Mouse (Mus musculus) E14TG2a.4 (cell line): ENCODE data around the gene Mup4.

Source experiments
- H3K27me3 ChIP-seq: 2 replicates; pipeline ENCODE4 v1.6.1; 2014; ENCODE audit warnings: low read length, control low read depth; ENCODE audit not compliant: insufficient read depth
- H3K36me3 ChIP-seq: 2 replicates; pipeline ENCODE4 v1.6.1; 2014; ENCODE audit warnings: low read length, control low read depth; ENCODE audit not compliant: insufficient read depth
- H3K4me1 ChIP-seq: replicated peaks from 2 replicates; pipeline ENCODE4 v1.6.1; 2014; ENCODE audit warnings: low read depth, low read length, control low read depth
- H3K4me3 ChIP-seq: replicated peaks from 2 replicates; pipeline ENCODE4 v1.5.1; 2014; ENCODE audit warnings: mild to moderate bottlenecking, low read length
- H3K9me3 ChIP-seq: 2 replicates; pipeline ENCODE4 v1.6.1; 2014; ENCODE audit warnings: low read length, control low read depth
- CTCF ChIP-seq: conservative IDR thresholded peaks from 2 replicates; pipeline ENCODE4 v1.5.1; 2014; ENCODE audit warnings: low read length
- NANOG ChIP-seq: IDR thresholded peaks from 2 replicates; pipeline ENCODE4 v1.6.1; 2014; ENCODE audit warnings: borderline replicate concordance, low read length, mixed read lengths
- POU5F1 ChIP-seq: IDR thresholded peaks from 2 replicates; pipeline ENCODE4 v1.6.1; 2014; ENCODE audit warnings: low read length, borderline replicate concordance

Gene Mup4

DNA sequence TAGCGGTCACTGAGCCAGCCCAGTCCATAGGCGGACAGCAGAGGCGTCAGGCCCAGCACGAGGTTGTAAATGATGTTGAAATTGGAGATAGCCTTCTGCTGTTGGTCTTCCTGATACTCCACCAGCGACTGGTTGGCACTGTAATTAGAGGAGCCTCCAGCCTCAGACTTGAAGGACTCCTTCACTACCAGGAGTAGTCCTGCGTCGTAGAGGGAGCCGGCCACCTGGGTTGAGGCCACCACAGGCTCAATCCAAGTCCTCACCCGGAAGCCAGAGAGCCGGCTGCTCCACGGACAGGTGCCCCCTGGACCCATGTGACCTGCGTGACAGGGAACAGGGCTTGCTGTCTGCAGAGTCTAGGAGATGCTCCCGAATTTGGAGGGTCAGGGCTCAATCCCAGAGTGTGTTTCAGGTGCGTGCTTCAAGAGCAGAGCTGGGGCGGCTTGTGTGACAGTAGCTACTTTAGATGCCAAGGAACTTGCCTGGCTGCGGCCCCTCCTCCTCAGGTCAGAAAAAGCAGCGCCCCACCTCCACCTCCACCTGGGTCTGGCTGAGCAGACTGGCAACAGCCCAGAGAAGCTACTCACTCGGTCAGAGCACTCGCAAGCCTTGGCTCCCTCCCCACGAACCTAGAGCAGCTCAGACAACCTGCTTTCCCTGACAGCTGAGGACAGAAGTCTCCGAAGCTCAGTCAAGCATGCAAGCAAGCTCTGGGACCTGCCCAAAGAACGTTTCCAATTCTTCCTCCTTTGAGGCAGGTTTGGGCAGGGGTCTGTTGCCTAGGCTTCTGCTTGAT lies 45.7 kb downstream of the Mup4 start, which contains the start of gene Slc46a2:
Gene Slc46a2, minus strand, starts transcription at position 449 of the 796 bp plus-strand sequence.
- peak within 1 kb of the TSS; percentile 71 for H3K4me3 ChIP-seq
- H3K9me3 ChIP-seq: no peaks in the 10 kb centered on the region
- H3K4me1 ChIP-seq: peaks cover 30% of the 10 kb centered on the region
- TF ChIP-seq POU5F1 (no peak), CTCF (no peak), NANOG (no peak)
- H3K36me3 ChIP-seq: no peaks in the 10 kb centered on the region
- H3K27me3 ChIP-seq: peaks cover 40% of the 10 kb centered on the region

DNA sequence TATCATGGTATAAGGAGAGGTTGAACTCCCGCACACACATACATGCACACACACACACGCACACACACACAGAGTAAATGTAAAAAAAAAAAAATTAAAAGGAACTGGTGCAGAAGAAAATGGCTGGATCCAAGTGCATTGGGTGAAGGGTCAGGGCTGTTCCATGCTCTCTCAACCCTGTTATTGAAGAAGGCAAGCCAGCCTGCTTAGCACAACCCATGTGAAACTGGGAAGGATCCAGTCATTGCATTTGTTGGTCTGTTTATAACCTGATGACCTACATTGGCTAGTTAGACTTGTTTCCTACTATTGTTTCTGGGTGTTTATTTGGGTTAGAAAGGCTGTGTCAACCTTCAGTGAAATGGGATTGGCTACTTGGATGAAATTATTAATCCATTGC lies 51.7 kb downstream of the Mup4 start:
- peaks cover 16% of the 10 kb centered on the region for H3K27me3 ChIP-seq

DNA sequence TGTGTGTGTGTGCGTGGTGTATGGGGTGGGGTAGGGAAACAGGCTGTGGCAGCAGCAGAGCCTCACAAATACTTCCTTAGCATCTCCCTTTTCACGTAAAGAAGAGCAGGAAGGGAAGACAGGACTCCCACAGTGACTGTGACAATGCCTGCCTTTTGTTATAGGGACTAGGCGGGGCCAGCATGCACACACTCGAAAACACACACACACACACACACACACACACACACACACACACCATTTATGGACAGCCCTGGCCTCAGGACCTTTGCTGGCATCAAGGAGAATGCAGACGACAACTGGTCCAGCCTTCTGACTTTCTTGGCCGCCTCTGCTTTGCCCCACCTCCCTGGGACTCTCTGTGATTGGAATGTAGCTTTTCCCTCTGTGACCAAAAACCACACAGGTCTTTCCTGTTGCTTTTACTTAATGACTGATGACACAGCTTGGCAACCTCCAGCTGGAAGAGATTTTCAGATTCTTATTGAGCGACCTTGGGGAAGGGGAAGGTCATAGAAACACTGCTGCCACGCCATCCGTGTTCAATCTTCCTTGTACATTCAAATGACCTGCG lies 52.8 kb downstream of the Mup4 start:
- H3K4me1 ChIP-seq: peaks cover 54% of the 10 kb centered on the region
- TF ChIP-seq NANOG (no peak), POU5F1 (no peak), CTCF (no peak)
- peaks cover 5% of the 10 kb centered on the region; the same call in 1 of the 2 replicates for H3K36me3 ChIP-seq
- H3K9me3 ChIP-seq: no peaks in the 10 kb centered on the region
- H3K4me3 ChIP-seq: 0 out of 2 replicates have a peak overlapping the region, but pooled peaks have one; percentile 13
- peaks cover 5% of the 10 kb centered on the region; the same call in 1 of the 2 replicates for H3K27me3 ChIP-seq

More for the DNA sequence above, 51.7 kb downstream of the Mup4 start:
- Histone ChIP-seq H3K4me3 (no peak overlapping the region), H3K9me3 (no peaks in the 10 kb centered on the region), H3K36me3 (peaks cover 3% of the 10 kb centered on the region; the same call in 1 of the 2 replicates), H3K4me1 (peaks cover 54% of the 10 kb centered on the region)
- no peak for TF ChIP-seq NANOG
- TF ChIP-seq CTCF: no peak
- TF ChIP-seq POU5F1: no peak

DNA sequence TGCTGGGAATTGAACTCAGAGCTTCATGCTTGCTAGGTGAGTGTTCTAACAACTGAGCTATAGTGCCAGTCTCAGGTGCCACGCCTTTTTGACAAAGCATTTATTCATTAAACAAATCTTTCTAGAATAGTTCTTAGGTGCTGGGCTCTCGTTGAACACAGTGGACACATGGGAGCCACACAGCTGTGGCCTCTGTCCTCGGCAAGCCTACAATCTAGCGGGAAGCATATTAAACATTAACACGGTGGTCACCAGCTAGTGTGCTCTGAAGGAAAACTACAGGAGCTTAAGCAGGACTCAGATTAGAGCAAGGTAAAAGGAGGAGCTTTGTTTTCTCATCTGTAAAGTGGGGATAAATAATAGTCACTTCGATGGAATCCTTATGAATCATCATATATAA lies 53.4 kb downstream of the Mup4 start:
- Histone ChIP-seq H3K27me3 (no peaks in the 10 kb centered on the region), H3K9me3 (no peaks in the 10 kb centered on the region), H3K4me3 (no peak overlapping the region), H3K4me1 (peaks cover 58% of the 10 kb centered on the region), H3K36me3 (peaks cover 5% of the 10 kb centered on the region; the same call in 1 of the 2 replicates)
- TF ChIP-seq POU5F1 (no peak), CTCF (no peak), NANOG (no peak)
